Mouse (Mus musculus) liver, postnatal 0 days (tissue): ENCODE measurements around the gene Fam198a.

Experiments used
- CTCF ChIP-seq: sonication (generic); IDR thresholded peaks from 2 replicates; pipeline ENCODE4 v1.5.1; 2016; ENCODE audit warnings: antibody characterized with exemption, low read depth
- EP300 ChIP-seq: IDR thresholded peaks from 2 replicates; pipeline ENCODE4 v1.6.1; 2016; ENCODE audit warnings: antibody characterized with exemption, low read depth, mild to moderate bottlenecking

DNA sequence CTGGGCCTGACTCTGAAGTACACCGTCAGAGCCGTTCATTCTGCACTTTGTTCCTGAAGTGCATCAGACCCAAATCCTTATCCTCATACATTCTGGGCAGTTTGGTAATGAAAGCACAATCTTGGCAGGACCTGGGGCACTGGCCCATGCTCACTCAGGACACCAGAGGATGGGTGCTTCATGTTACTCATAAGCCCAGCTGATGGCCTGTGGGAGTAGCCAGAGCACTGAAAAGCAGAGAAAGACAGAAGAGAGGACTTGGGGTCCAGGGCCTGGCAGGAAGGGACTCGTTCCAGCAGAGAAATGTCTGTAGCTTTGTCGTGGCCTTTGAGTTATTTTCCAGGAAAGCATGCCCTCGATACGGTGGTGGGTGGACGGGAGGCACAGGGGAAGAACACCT is 79.0 kb downstream of the Fam198a start:
- TF ChIP-seq CTCF, result no peak
- no peak for TF ChIP-seq EP300
